8 mouse cellular contexts compared by ENCODE assay signal in genomic region chr7:30423071-30423641, GRCm38 (mm10). TPM values are rescaled to one million over a fixed set of nuclear protein-coding genes. Genes with fewer than 3 reads are reported as not detected.
DNase-seq lines count a peak whose midpoint lies in the region; ATAC-seq and TF ChIP-seq lines count a peak whose summit lies in the region.

No protein-coding gene starts in this region.

- TF ChIP-seq CTCF in cerebellum, adult 2 months (IDR thresholded peaks at IDR 0.05; ENCODE audit: borderline replicate concordance, insufficient read depth, low read depth, low read length) = no peak
- no peak for TF ChIP-seq CTCF in ES-Bruce4 (IDR thresholded peaks at IDR 0.05; ENCODE audit: low read depth, low read length)
- no peak for TF ChIP-seq CTCF in olfactory bulb, adult 2 months (IDR thresholded peaks at IDR 0.05; ENCODE audit: insufficient read depth, low read depth, low read length)

- peak overlapping the region; percentile 94 for H3K4me2 ChIP-seq in forebrain, embryonic 15.5 days (replicated peaks)
- H3K4me2 ChIP-seq in intestine, embryonic 14.5 days (ENCODE audit: low read length) = peak overlapping the region; percentile 88
- H3K4me2 ChIP-seq in liver, embryonic 15.5 days = peak overlapping the region; percentile 89

- no peak for TF ChIP-seq EP300 in ES-Bruce4 (IDR thresholded peaks at IDR 0.05; ENCODE audit: insufficient read depth, low read depth, low read length)

- no peaks in the 10 kb centered on the region for H3K27me3 ChIP-seq in cerebellum, adult 2 months (ENCODE audit: control insufficient read depth, insufficient read depth, low read length)
- H3K27me3 ChIP-seq in ES-Bruce4 (ENCODE audit: control insufficient read depth, insufficient read depth, low read length, poor library complexity, severe bottlenecking) = no peaks in the 10 kb centered on the region
- H3K27me3 ChIP-seq in forebrain, embryonic 15.5 days = no peaks in the 10 kb centered on the region
- no peaks in the 10 kb centered on the region for H3K27me3 ChIP-seq in intestine, embryonic 14.5 days (replicated peaks; ENCODE audit: control insufficient read depth, insufficient read depth, low read length)
- H3K27me3 ChIP-seq in liver, embryonic 15.5 days = peaks cover 13% of the 10 kb centered on the region; the same call in 1 of the 2 replicates

- peaks cover 30% of the 10 kb centered on the region for H3K36me3 ChIP-seq in ES-Bruce4 (ENCODE audit: control insufficient read depth, insufficient read depth, low read length, poor library complexity, severe bottlenecking)
- H3K36me3 ChIP-seq in forebrain, embryonic 15.5 days = peaks cover 12% of the 10 kb centered on the region; the same call in 1 of the 2 replicates
- peaks cover 27% of the 10 kb centered on the region for H3K36me3 ChIP-seq in intestine, embryonic 14.5 days (ENCODE audit: control insufficient read depth, insufficient read depth, low read length)
- H3K36me3 ChIP-seq in liver, embryonic 15.5 days (replicated peaks) = peaks cover 25% of the 10 kb centered on the region

- H3K9ac ChIP-seq in ES-Bruce4 (ENCODE audit: low read depth, poor library complexity, severe bottlenecking) = peak overlapping the region; percentile 82
- peak overlapping the region; percentile 62 for H3K9ac ChIP-seq in forebrain, embryonic 15.5 days (replicated peaks)
- H3K9ac ChIP-seq in intestine, embryonic 14.5 days (ENCODE audit: low read length) = peak overlapping the region; percentile 45
- no peak overlapping the region for H3K9ac ChIP-seq in liver, embryonic 15.5 days

- peak overlapping the region; percentile 95 for H3K4me3 ChIP-seq in cerebellum, adult 2 months (replicated peaks; ENCODE audit: insufficient read depth, low read depth, low read length)
- peak overlapping the region; percentile 71 for H3K4me3 ChIP-seq in ES-Bruce4 (ENCODE audit: low read depth, low read length)
- H3K4me3 ChIP-seq in forebrain, embryonic 15.5 days = peak overlapping the region; percentile 53
- H3K4me3 ChIP-seq in intestine, embryonic 14.5 days (ENCODE audit: low read depth, low read length) = peak overlapping the region; percentile 51
- peak overlapping the region; percentile 62 for H3K4me3 ChIP-seq in liver, embryonic 15.5 days (replicated peaks)
- H3K4me3 ChIP-seq in olfactory bulb, adult 2 months (ENCODE audit: insufficient read depth, low read depth, low read length) = peak overlapping the region; percentile 74

- TF ChIP-seq POLR2A in cerebellum, adult 2 months (IDR thresholded peaks at IDR 0.05; ENCODE audit: borderline replicate concordance, insufficient read depth, low read length) = no peak
- TF ChIP-seq POLR2A in ES-Bruce4 (IDR thresholded peaks at IDR 0.05; ENCODE audit: insufficient read depth, low read length) = no peak
- TF ChIP-seq POLR2A in olfactory bulb, adult 2 months (IDR thresholded peaks at IDR 0.05; ENCODE audit: insufficient read depth, low read depth, low read length) = no peak

- WGBS in cerebellum, adult 2 months = 25% methylated on average over 23 of the region's 23 CpGs
- 55% methylated on average over 23 of the region's 23 CpGs for WGBS in forebrain, embryonic 15.5 days
- 36% methylated on average over 23 of the region's 23 CpGs for WGBS in intestine, embryonic 14.5 days
- WGBS in liver, embryonic 15.5 days (ENCODE audit: insufficient replicate concordance) = 15% methylated on average over 23 of the region's 23 CpGs
- 21% methylated on average over 23 of the region's 23 CpGs for WGBS in olfactory bulb, adult 2 months

- H3K27ac ChIP-seq in cerebellum, adult 2 months (ENCODE audit: insufficient read depth, low read length) = peak overlapping the region; percentile 81
- 0 out of 2 replicates have a peak overlapping the region, but pooled peaks have one; percentile 30 for H3K27ac ChIP-seq in ES-Bruce4 (ENCODE audit: insufficient read depth, low read length)
- H3K27ac ChIP-seq in forebrain, embryonic 15.5 days (replicated peaks) = peak overlapping the region; percentile 62; the same call in 1 of the 2 replicates
- no peak overlapping the region for H3K27ac ChIP-seq in intestine, embryonic 14.5 days (ENCODE audit: low read depth)
- H3K27ac ChIP-seq in liver, embryonic 15.5 days (replicated peaks) = peak overlapping the region; percentile 53; the same call in 1 of the 2 replicates
- H3K27ac ChIP-seq in olfactory bulb, adult 2 months (ENCODE audit: insufficient read depth, low read depth, low read length) = peak overlapping the region; percentile 83

- no peaks in the 10 kb centered on the region for H3K9me3 ChIP-seq in ES-Bruce4 (replicated peaks; ENCODE audit: control insufficient read depth, insufficient read depth, low read length, poor library complexity, severe bottlenecking)
- H3K9me3 ChIP-seq in forebrain, embryonic 15.5 days = no peaks in the 10 kb centered on the region
- H3K9me3 ChIP-seq in intestine, embryonic 14.5 days (ENCODE audit: control insufficient read depth, low read length) = peaks cover 4% of the 10 kb centered on the region; the same call in 1 of the 2 replicates
- no peaks in the 10 kb centered on the region for H3K9me3 ChIP-seq in liver, embryonic 15.5 days (replicated peaks)

- peak; percentile 58 to 60 for DNase-seq in cerebellum, adult 2 months
- DNase-seq in intestine, embryonic 14.5 days (ENCODE audit: low spot score) = no peak
- no peak for DNase-seq in natural killer cell, adult 2 months (ENCODE audit: low spot score in 2 of 2)

- ATAC-seq in cerebellum, adult (ENCODE audit: insufficient number of reproducible peaks, low FRiP score, low TSS enrichment) = no peak
- ATAC-seq in forebrain, embryonic 15.5 days (replicated peaks) = no peak; the same call in 1 of the 2 replicates
- ATAC-seq in intestine, embryonic 14.5 days (replicated peaks; ENCODE audit: low FRiP score, low TSS enrichment, low read depth) = no peak
- no peak for ATAC-seq in liver, embryonic 15.5 days (ENCODE audit: insufficient read depth)

- peaks cover 7% of the 10 kb centered on the region; the same call in 1 of the 2 replicates for H3K4me1 ChIP-seq in cerebellum, adult 2 months (ENCODE audit: control insufficient read depth, insufficient read depth, low read length)
- H3K4me1 ChIP-seq in ES-Bruce4 (ENCODE audit: control insufficient read depth, insufficient read depth, low read length) = no peaks in the 10 kb centered on the region
- H3K4me1 ChIP-seq in forebrain, embryonic 15.5 days = peaks cover 20% of the 10 kb centered on the region
- H3K4me1 ChIP-seq in intestine, embryonic 14.5 days (replicated peaks; ENCODE audit: control insufficient read depth, insufficient read depth, low read length) = no peaks in the 10 kb centered on the region; the same call in 1 of the 2 replicates
- H3K4me1 ChIP-seq in liver, embryonic 15.5 days (replicated peaks) = peaks cover 32% of the 10 kb centered on the region
- peaks cover 11% of the 10 kb centered on the region for H3K4me1 ChIP-seq in olfactory bulb, adult 2 months (ENCODE audit: control insufficient read depth, insufficient read depth, low read length)

RNA-seq across cellular contexts. Expression of gene Nfkbid, which starts 1.6 kb away (rescaled TPM):
- polyA plus RNA-seq in cerebellum, adult 2 months (2012; rRNA removed) = 5.1 and 5.4 TPM in 2 replicates
- 4.1 TPM in 2 replicates for polyA plus RNA-seq in ES-Bruce4 (2011; ENCODE audit: insufficient read depth, insufficient read length, low read depth, missing spikeins)
- polyA plus RNA-seq in forebrain, embryonic 15.5 days (2015; fragmentation: Nextera tagmentation; extraction: Ambion mirVana) = 1.9 TPM in 2 replicates
- polyA plus RNA-seq in intestine, embryonic 14.5 days (2014; fragmentation: Nextera tagmentation; extraction: Ambion mirVana) = 2.3 and 3.2 TPM in 2 replicates
- polyA plus RNA-seq in liver, embryonic 15.5 days (2015; fragmentation: Nextera tagmentation; extraction: Ambion mirVana) = 1.6 and 1.8 TPM in 2 replicates
- polyA plus RNA-seq in olfactory bulb, adult 2 months (2012; ENCODE audit: insufficient read depth, insufficient read length, low replicate concordance, missing spikeins) = not detected in 2 replicates

RNA-seq across cellular contexts. Expression of gene Hcst, which starts 3.5 kb away (rescaled TPM):
- polyA plus RNA-seq in cerebellum, adult 2 months (2012; rRNA removed) = 0.34 and 0.84 TPM in 2 replicates
- polyA plus RNA-seq in ES-Bruce4 (2011; ENCODE audit: insufficient read depth, insufficient read length, low read depth, missing spikeins) = not detected in 2 replicates
- polyA plus RNA-seq in forebrain, embryonic 15.5 days (2015; fragmentation: Nextera tagmentation; extraction: Ambion mirVana) = not detected in 2 replicates
- polyA plus RNA-seq in intestine, embryonic 14.5 days (2014; fragmentation: Nextera tagmentation; extraction: Ambion mirVana) = 1.6 and 2.1 TPM in 2 replicates
- polyA plus RNA-seq in liver, embryonic 15.5 days (2015; fragmentation: Nextera tagmentation; extraction: Ambion mirVana) = 6.7 and 7.0 TPM in 2 replicates
- not detected in 2 replicates for polyA plus RNA-seq in olfactory bulb, adult 2 months (2012; ENCODE audit: insufficient read depth, insufficient read length, low replicate concordance, missing spikeins)

RNA-seq across cellular contexts. Expression of gene Tyrobp, which starts 9.6 kb away (rescaled TPM):
- 23.5 and 32.5 TPM in 2 replicates for polyA plus RNA-seq in cerebellum, adult 2 months (2012; rRNA removed)
- polyA plus RNA-seq in ES-Bruce4 (2011; ENCODE audit: insufficient read depth, insufficient read length, low read depth, missing spikeins) = not detected in 2 replicates
- 22.5 and 24.3 TPM in 2 replicates for polyA plus RNA-seq in forebrain, embryonic 15.5 days (2015; fragmentation: Nextera tagmentation; extraction: Ambion mirVana)
- 53.7 and 54.7 TPM in 2 replicates for polyA plus RNA-seq in intestine, embryonic 14.5 days (2014; fragmentation: Nextera tagmentation; extraction: Ambion mirVana)
- 146 and 160 TPM in 2 replicates for polyA plus RNA-seq in liver, embryonic 15.5 days (2015; fragmentation: Nextera tagmentation; extraction: Ambion mirVana)
- polyA plus RNA-seq in olfactory bulb, adult 2 months (2012; ENCODE audit: insufficient read depth, insufficient read length, low replicate concordance, missing spikeins) = not detected in 2 replicates

RNA-seq across cellular contexts. Expression of gene Aplp1, which starts 22.2 kb away (rescaled TPM):
- polyA plus RNA-seq in cerebellum, adult 2 months (2012; rRNA removed) = 782 and 892 TPM in 2 replicates
- polyA plus RNA-seq in ES-Bruce4 (2011; ENCODE audit: insufficient read depth, insufficient read length, low read depth, missing spikeins) = 70.6 and 78.2 TPM in 2 replicates
- polyA plus RNA-seq in forebrain, embryonic 15.5 days (2015; fragmentation: Nextera tagmentation; extraction: Ambion mirVana) = 544 and 608 TPM in 2 replicates
- polyA plus RNA-seq in intestine, embryonic 14.5 days (2014; fragmentation: Nextera tagmentation; extraction: Ambion mirVana) = 37.9 and 43.0 TPM in 2 replicates
- 5.3 and 6.2 TPM in 2 replicates for polyA plus RNA-seq in liver, embryonic 15.5 days (2015; fragmentation: Nextera tagmentation; extraction: Ambion mirVana)
- 174 TPM in 1 of 2 replicates, not detected in the other for polyA plus RNA-seq in olfactory bulb, adult 2 months (2012; ENCODE audit: insufficient read depth, insufficient read length, low replicate concordance, missing spikeins)

RNA-seq across cellular contexts. Expression of gene Kirrel2, which starts 34.3 kb away (rescaled TPM):
- polyA plus RNA-seq in cerebellum, adult 2 months (2012; rRNA removed) = 2.7 TPM in 2 replicates
- polyA plus RNA-seq in ES-Bruce4 (2011; ENCODE audit: insufficient read depth, insufficient read length, low read depth, missing spikeins) = 5.8 and 9.4 TPM in 2 replicates
- polyA plus RNA-seq in forebrain, embryonic 15.5 days (2015; fragmentation: Nextera tagmentation; extraction: Ambion mirVana) = 0.20 and 0.47 TPM in 2 replicates
- polyA plus RNA-seq in intestine, embryonic 14.5 days (2014; fragmentation: Nextera tagmentation; extraction: Ambion mirVana) = 0.13 and 2.9 TPM in 2 replicates
- 0.03 and 0.37 TPM in 2 replicates for polyA plus RNA-seq in liver, embryonic 15.5 days (2015; fragmentation: Nextera tagmentation; extraction: Ambion mirVana)
- polyA plus RNA-seq in olfactory bulb, adult 2 months (2012; ENCODE audit: insufficient read depth, insufficient read length, low replicate concordance, missing spikeins) = not detected in 2 replicates

Comparison
In these comparisons a context has a peak if more than half of its experiments do, and no peak if none do; other contexts are left out.
1. DNase-seq: peak in cerebellum, adult 2 months (2 of 2); none in intestine, embryonic 14.5 days (single experiment) and natural killer cell, adult 2 months (0 of 2).
2. RNA of gene Tyrobp, which starts 9.6 kb away (polyA plus RNA-seq): 146 to 160 TPM in liver, embryonic 15.5 days, 53.7 to 54.7 TPM in intestine, embryonic 14.5 days, 23.5 to 32.5 TPM in cerebellum, adult 2 months and 22.5 to 24.3 TPM in forebrain, embryonic 15.5 days; not detected in ES-Bruce4 and not detected in olfactory bulb, adult 2 months; every median in the first group is over 10 times any median in the second.
3. Peak in every context shown above with its lines, with median percentiles within 50 percentile points of each other: H3K4me3 ChIP-seq and H3K4me2 ChIP-seq.